9 mouse cellular contexts compared by ENCODE assay signal in genomic region chr11:94428091-94428835, GRCm38 (mm10). TPM values are rescaled to one million over a fixed set of nuclear protein-coding genes. Genes with fewer than 3 reads are reported as not detected.
DNase-seq lines count a peak whose midpoint lies in the region; ATAC-seq and TF ChIP-seq lines count a peak whose summit lies in the region.
"Had no signal": no experiment of that assay in that cellular context is flagged by ENCODE, and none has a peak within 500 bp of the region (broad histone marks: within the 10 kb centered on the region; RNA-seq: fewer than 3 reads in every experiment).

No protein-coding gene starts in this region.

- WGBS in lung, adult 2 months = 2% methylated on average over 4 of the region's 4 CpGs
- 3% methylated on average over 4 of the region's 4 CpGs for WGBS in embryonic facial prominence, embryonic 13.5 days
- WGBS in heart, embryonic 15.5 days = 8% methylated on average over 4 of the region's 4 CpGs
- 4% methylated on average over 4 of the region's 4 CpGs for WGBS in kidney, embryonic 16.5 days
- WGBS in midbrain, embryonic 10.5 days = 51% methylated on average over 4 of the region's 4 CpGs

- peak overlapping the region; percentile 43 for H3K4me2 ChIP-seq in embryonic facial prominence, embryonic 13.5 days
- peak overlapping the region; percentile 34 for H3K4me2 ChIP-seq in heart, embryonic 15.5 days
- H3K4me2 ChIP-seq in kidney, embryonic 16.5 days (replicated peaks; ENCODE audit: low read depth, low read length) = peak overlapping the region; percentile 11

- TF ChIP-seq POLR2A in lung, adult 2 months (IDR thresholded peaks at IDR 0.05; ENCODE audit: borderline replicate concordance, extremely low read depth, low read depth, low read length) = no peak

- no peaks in the 10 kb centered on the region; the same call in none of the 2 replicates for H3K27me3 ChIP-seq in embryonic facial prominence, embryonic 13.5 days
- peaks cover 33% of the 10 kb centered on the region for H3K27me3 ChIP-seq in heart, embryonic 15.5 days
- no peaks in the 10 kb centered on the region; the same call in 1 of the 2 replicates for H3K27me3 ChIP-seq in kidney, embryonic 16.5 days (ENCODE audit: insufficient read depth, low read length)
- H3K27me3 ChIP-seq in midbrain, embryonic 10.5 days (ENCODE audit: low read depth, poor library complexity, severe bottlenecking) = peaks cover 15% of the 10 kb centered on the region

- intact Hi-C loops in left cerebral cortex, postnatal 36 days (cut with DNase I) = no loop called here

- H3K27ac ChIP-seq in embryonic facial prominence, embryonic 13.5 days = peak overlapping the region; percentile 95
- peak overlapping the region; percentile 85 for H3K27ac ChIP-seq in heart, embryonic 15.5 days
- peak overlapping the region; percentile 89 for H3K27ac ChIP-seq in kidney, embryonic 16.5 days (ENCODE audit: low read length)
- peak overlapping the region; percentile 65 for H3K27ac ChIP-seq in midbrain, embryonic 10.5 days (replicated peaks)

- peak; percentile 86 for ATAC-seq in embryonic facial prominence, embryonic 13.5 days (ENCODE audit: insufficient number of reproducible peaks, insufficient read depth, low FRiP score, low TSS enrichment, low read depth)
- ATAC-seq in heart, embryonic 15.5 days (replicated peaks; ENCODE audit: insufficient number of reproducible peaks, insufficient read depth, low FRiP score, low read depth) = peak; percentile 88
- ATAC-seq in kidney, embryonic 16.5 days (ENCODE audit: low FRiP score, low TSS enrichment) = peak; percentile 93
- no peak for ATAC-seq in megakaryocyte-erythroid progenitor cell, adult 5-6 weeks (replicated peaks; ENCODE audit: low FRiP score, low TSS enrichment, poor library complexity, severe bottlenecking)

- 0 out of 2 replicates have a peak overlapping the region, but pooled peaks have one; percentile 3 for H3K9ac ChIP-seq in embryonic facial prominence, embryonic 13.5 days
- H3K9ac ChIP-seq in heart, embryonic 15.5 days = no peak overlapping the region
- 0 out of 2 replicates have a peak overlapping the region, but pooled peaks have one; percentile 17 for H3K9ac ChIP-seq in kidney, embryonic 16.5 days (replicated peaks; ENCODE audit: low read length)

- peaks cover 83% of the 10 kb centered on the region for H3K36me3 ChIP-seq in embryonic facial prominence, embryonic 13.5 days
- H3K36me3 ChIP-seq in heart, embryonic 15.5 days = no peaks in the 10 kb centered on the region
- 0 out of 2 replicates have a peak, but pooled peaks cover 6% of the 10 kb centered on the region for H3K36me3 ChIP-seq in kidney, embryonic 16.5 days (ENCODE audit: insufficient read depth, low read length)
- H3K36me3 ChIP-seq in midbrain, embryonic 10.5 days = peaks cover 90% of the 10 kb centered on the region

- H3K4me3 ChIP-seq in lung, adult 2 months (replicated peaks; ENCODE audit: extremely low read depth, low read depth, low read length) = no peak overlapping the region
- H3K4me3 ChIP-seq in embryonic facial prominence, embryonic 13.5 days = 0 out of 2 replicates have a peak overlapping the region, but pooled peaks have one; percentile 3
- H3K4me3 ChIP-seq in heart, embryonic 15.5 days = no peak overlapping the region
- H3K4me3 ChIP-seq in kidney, embryonic 16.5 days (ENCODE audit: low read length) = no peak overlapping the region
- H3K4me3 ChIP-seq in midbrain, embryonic 10.5 days = no peak overlapping the region

- peak; percentile 33 to 48 for DNase-seq in lung, adult 18-20 months
- no peak for DNase-seq in lung, adult 2 months
- no peak for DNase-seq in midbrain, embryonic 10.5 days (ENCODE audit: low spot score)
- no peak for DNase-seq in left cerebral cortex, postnatal 36 days (ENCODE audit: low spot score in 2 of 2)

- no peak for TF ChIP-seq CTCF in lung, adult 2 months (IDR thresholded peaks at IDR 0.05; ENCODE audit: insufficient read depth, low read length)

- H3K4me1 ChIP-seq in lung, adult 2 months (ENCODE audit: control insufficient read depth, insufficient read depth, low read length) = no peaks in the 10 kb centered on the region
- peaks cover 67% of the 10 kb centered on the region for H3K4me1 ChIP-seq in embryonic facial prominence, embryonic 13.5 days
- H3K4me1 ChIP-seq in heart, embryonic 15.5 days (replicated peaks) = peaks cover 35% of the 10 kb centered on the region
- peaks cover 51% of the 10 kb centered on the region for H3K4me1 ChIP-seq in kidney, embryonic 16.5 days (ENCODE audit: insufficient read depth, low read length)
- peaks cover 46% of the 10 kb centered on the region for H3K4me1 ChIP-seq in midbrain, embryonic 10.5 days

- no peaks in the 10 kb centered on the region for H3K9me3 ChIP-seq in embryonic facial prominence, embryonic 13.5 days
- H3K9me3 ChIP-seq in heart, embryonic 15.5 days (replicated peaks) = no peaks in the 10 kb centered on the region
- no peaks in the 10 kb centered on the region for H3K9me3 ChIP-seq in kidney, embryonic 16.5 days (ENCODE audit: low read length)
- H3K9me3 ChIP-seq in midbrain, embryonic 10.5 days (replicated peaks) = no peaks in the 10 kb centered on the region

RNA-seq across cellular contexts. Expression of gene Abcc3, which starts 35.5 kb away (rescaled TPM):
- 47.6 and 57.9 TPM in 2 replicates for polyA plus RNA-seq in lung, adult 2 months (2012; rRNA removed)
- polyA plus RNA-seq in embryonic facial prominence, embryonic 13.5 days (2015; fragmentation: Nextera tagmentation; extraction: Ambion mirVana) = 0.96 and 1.2 TPM in 2 replicates
- 1.1 and 1.7 TPM in 2 replicates for polyA plus RNA-seq in heart, embryonic 15.5 days (2015; fragmentation: Nextera tagmentation; extraction: Ambion mirVana)
- 5.0 and 7.0 TPM in 2 replicates for polyA plus RNA-seq in kidney, embryonic 16.5 days (2015; fragmentation: Nextera tagmentation; extraction: Ambion mirVana)
- polyA plus RNA-seq in midbrain, embryonic 10.5 days (2016; fragmentation: Nextera tagmentation; extraction: Ambion mirVana) = 0.37 and 0.42 TPM in 2 replicates
- total RNA-seq in megakaryocyte-erythroid progenitor cell, adult 5-6 weeks (2014; fragmentation: Nextera tagmentation) = not detected in 2 replicates
- 0.04 TPM in 1 of 2 replicates, not detected in the other for total RNA-seq in megakaryocyte-erythroid progenitor cell, adult 5-6 weeks (2017)
- 1 to 10 TPM; 2.0 to 3.0 TPM for total RNA-seq in left cerebral cortex, postnatal 36 days (2021)

RNA-seq across cellular contexts. Expression of gene Cacna1g, which starts 45.7 kb away (rescaled TPM):
- polyA plus RNA-seq in lung, adult 2 months (2012; rRNA removed) = 3.5 and 4.3 TPM in 2 replicates
- 38.2 and 41.8 TPM in 2 replicates for polyA plus RNA-seq in embryonic facial prominence, embryonic 13.5 days (2015; fragmentation: Nextera tagmentation; extraction: Ambion mirVana)
- polyA plus RNA-seq in heart, embryonic 15.5 days (2015; fragmentation: Nextera tagmentation; extraction: Ambion mirVana) = 6.4 TPM in 2 replicates
- 10.2 and 10.3 TPM in 2 replicates for polyA plus RNA-seq in kidney, embryonic 16.5 days (2015; fragmentation: Nextera tagmentation; extraction: Ambion mirVana)
- 8.1 and 9.1 TPM in 2 replicates for polyA plus RNA-seq in midbrain, embryonic 10.5 days (2016; fragmentation: Nextera tagmentation; extraction: Ambion mirVana)
- total RNA-seq in megakaryocyte-erythroid progenitor cell, adult 5-6 weeks (2014; fragmentation: Nextera tagmentation) = 0.35 and 1.9 TPM in 2 replicates
- 0.04 and 3.8 TPM in 2 replicates for total RNA-seq in megakaryocyte-erythroid progenitor cell, adult 5-6 weeks (2017)
- 100 to 1,000 TPM in 1 of 2 experiments, 10 to 100 TPM in 1; 70.9 to 105 TPM for total RNA-seq in left cerebral cortex, postnatal 36 days (2021)

RNA-seq across cellular contexts. Expression of gene Spata20, which starts 57.7 kb away (rescaled TPM):
- 0.15 and 0.70 TPM in 2 replicates for polyA plus RNA-seq in lung, adult 2 months (2012; rRNA removed)
- 0.25 and 0.99 TPM in 2 replicates for polyA plus RNA-seq in embryonic facial prominence, embryonic 13.5 days (2015; fragmentation: Nextera tagmentation; extraction: Ambion mirVana)
- polyA plus RNA-seq in heart, embryonic 15.5 days (2015; fragmentation: Nextera tagmentation; extraction: Ambion mirVana) = 0.13 and 0.28 TPM in 2 replicates
- 0.19 and 0.37 TPM in 2 replicates for polyA plus RNA-seq in kidney, embryonic 16.5 days (2015; fragmentation: Nextera tagmentation; extraction: Ambion mirVana)
- 0.12 TPM in 1 of 2 replicates, not detected in the other for polyA plus RNA-seq in midbrain, embryonic 10.5 days (2016; fragmentation: Nextera tagmentation; extraction: Ambion mirVana)
- total RNA-seq in megakaryocyte-erythroid progenitor cell, adult 5-6 weeks (2014; fragmentation: Nextera tagmentation) = not detected in 2 replicates
- not detected in 2 replicates for total RNA-seq in megakaryocyte-erythroid progenitor cell, adult 5-6 weeks (2017)
- 1 to 10 TPM in 1 of 2 experiments, under 1 TPM in 1; 0.27 to 1.3 TPM for total RNA-seq in left cerebral cortex, postnatal 36 days (2021)
- total RNA-seq: MEL had no signal

Comparison
In these comparisons a context has a peak if more than half of its experiments do, and no peak if none do; other contexts are left out.
1. DNase-seq: peak in lung, adult 18-20 months (2 of 2); none in lung, adult 2 months (single experiment), midbrain, embryonic 10.5 days (single experiment) and left cerebral cortex, postnatal 36 days (0 of 2).
2. Peak in every context shown above with its lines, with median percentiles within 50 percentile points of each other: H3K27ac ChIP-seq and H3K4me2 ChIP-seq.